Mouse (Mus musculus): ENCODE data around the gene Cog7.

Cog7 gene

DNA sequence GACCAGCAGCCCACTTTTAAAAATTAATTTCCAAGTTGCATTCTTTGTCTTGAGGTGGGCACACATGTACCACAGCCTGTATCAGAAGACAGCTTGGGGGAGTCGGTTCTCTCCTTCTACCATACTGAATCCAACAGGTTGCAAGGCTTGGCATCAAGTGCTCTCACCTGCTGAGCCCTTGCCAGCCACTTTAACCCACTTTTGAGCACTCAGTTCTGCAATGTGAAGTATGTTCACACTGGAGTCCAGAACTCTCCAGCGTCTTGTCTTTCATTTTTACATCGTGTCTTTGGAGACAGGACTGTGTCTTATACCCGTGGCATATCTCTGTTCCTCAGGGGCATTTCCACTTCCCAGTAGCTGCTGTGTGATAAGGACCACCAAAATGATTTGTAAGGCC lies 101.3 kb downstream of the Cog7 start:
- DNase-seq: no peak

DNA sequence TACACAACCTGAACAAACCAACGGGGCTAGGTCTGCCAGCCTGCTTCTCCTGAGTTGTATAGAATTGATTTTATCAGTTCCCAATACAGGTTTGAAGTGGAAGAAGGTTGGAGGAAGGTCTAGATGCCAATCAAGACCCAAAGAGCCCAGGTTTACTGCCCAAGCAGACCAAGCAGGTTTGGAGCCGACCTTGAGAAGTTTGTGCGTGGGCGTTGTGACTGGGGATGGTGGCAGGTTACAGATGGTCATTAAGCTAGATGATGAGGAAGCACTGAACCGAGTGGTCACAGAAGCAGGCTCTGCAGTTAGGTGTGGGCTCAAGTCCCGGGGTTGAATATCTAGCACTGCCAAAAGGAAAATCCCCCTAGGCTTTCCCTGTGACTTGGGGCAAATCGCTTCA lies 106.7 kb downstream of the Cog7 start:
- no peak for DNase-seq

DNA sequence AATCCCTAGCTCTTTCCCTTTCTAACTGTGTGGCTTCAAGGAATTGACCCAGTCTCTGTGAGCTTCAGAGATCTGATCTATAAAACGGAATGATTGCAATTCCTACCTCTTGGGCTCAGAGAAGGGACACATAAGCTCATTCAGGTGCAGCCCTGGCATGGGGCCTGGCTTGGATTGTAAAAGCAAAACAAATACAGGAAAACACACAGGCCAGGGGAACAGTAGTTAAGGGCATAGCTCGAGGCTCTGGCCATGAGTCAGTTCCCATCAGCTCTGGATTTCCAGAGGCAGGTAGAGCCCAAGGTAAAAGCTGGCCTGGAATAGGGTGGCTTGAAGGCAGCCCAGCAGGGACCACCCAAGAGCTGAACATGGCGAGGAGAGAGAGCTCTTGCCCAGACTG lies 107.5 kb downstream of the Cog7 start:
- no peak for DNase-seq

DNA sequence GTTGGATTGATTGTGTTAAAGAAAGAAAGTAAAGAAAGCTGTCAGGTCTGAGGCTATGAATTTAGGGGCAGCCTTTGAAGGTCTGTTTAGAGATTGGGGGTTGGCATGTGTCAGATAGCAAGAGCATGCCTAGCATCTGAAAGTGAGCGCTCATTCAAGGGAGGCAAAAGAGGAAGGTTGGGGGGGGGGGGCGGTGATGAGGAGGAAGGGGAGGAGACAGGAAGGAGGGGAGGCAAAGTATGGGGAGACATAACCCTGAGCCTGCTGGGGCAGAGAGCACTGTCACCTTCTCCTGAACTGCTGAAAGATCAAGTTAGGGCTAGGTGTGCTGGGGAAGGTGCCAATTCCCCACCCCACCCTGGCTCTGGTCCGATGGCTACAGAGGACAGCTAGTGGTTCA lies 109.9 kb downstream of the Cog7 start:
- no peak for DNase-seq

DNA sequence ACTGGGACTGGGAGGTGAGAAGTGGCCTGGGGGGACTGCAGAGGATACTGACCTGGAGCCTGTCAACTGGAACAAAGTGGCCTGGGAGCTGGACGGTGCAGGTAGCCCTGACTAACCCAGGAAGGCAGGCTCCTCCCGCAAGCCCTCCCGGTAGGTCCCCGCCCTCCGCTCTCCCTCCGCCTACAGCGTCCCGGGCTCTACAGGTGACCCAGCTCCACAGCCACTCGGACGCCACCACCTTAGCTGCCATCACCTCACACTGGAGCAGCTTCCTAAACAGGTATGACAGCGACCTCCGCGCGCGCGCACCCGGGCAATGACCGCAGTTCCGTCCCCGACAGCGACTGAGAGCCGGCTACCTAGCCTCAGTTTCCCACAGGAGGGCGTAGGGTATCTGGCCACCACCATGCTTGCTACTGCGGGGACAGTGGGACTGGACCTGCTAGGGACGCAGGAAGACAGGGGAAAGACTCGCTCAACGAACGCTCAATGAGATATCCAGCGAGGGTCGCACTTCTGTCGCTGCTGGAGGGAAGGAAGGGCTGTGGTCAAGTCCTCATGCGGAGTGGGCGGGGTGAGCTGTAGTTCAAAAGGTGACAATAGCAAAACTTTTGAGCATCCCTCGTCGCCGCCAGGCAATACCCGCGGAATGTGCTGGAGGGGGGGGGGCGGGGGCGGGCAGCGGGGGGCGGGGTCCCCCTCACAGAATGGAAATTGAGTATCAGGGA lies 116.5 kb downstream of the Cog7 start, which contains the start of gene Scnn1b:
Gene Scnn1b (plus strand): TSS at position 181 of the 728 bp plus-strand sequence.
- DNase-seq: no peak

DNA sequence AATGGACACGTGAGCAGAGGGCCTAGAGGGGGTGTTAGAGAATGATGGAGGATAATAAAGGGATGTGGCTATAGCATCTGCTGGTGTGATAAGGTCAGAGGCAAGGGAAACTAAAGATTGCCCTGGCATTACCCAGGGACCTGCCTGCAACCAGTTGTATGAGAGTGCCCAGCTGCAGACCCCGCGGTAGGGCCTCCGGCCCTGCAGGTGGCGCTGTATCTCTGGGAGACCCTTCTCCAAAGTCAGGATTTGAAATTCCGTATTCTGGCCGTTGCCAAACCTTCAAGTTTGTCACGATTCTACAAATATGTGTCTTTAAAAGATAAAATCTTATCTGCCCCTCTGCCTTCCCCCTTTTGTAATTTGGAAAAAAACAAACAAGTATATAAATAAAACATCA lies 122.6 kb downstream of the Cog7 start:
- no peak for DNase-seq

DNA sequence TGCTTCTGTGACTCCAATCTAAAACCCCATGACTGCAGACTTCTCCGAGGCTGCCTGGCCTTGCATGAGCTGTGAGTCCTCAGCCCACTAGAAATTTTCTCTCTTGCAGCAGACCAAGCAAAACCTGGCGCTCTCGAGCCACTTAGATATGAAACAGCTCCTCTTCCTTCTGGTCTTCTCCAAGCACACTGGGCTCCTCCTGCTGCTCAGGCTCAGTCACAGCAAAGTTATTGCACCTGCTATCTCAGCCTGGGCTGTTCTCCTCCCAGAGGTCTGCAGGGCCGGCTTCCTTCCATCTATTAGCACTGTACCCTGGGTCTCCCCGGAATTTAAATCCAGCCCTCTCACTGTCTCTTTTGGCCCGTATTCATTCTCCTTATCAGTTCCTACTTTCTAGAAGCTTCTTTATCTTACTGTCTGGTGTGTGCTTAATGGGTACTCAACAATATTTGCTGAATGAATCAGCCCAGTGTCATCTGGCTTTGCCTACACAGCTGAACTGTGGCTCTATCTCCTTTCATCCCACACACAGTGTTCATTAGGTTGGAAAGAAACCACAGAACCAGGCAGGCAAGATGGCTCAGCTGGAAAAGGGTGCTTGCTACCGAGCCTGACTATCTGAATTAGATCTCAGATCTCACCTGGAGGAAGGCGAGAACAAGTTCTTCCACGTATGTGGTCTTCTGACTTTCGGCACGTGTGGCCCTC lies 124.2 kb downstream of the Cog7 start:
- no peak for DNase-seq

DNA sequence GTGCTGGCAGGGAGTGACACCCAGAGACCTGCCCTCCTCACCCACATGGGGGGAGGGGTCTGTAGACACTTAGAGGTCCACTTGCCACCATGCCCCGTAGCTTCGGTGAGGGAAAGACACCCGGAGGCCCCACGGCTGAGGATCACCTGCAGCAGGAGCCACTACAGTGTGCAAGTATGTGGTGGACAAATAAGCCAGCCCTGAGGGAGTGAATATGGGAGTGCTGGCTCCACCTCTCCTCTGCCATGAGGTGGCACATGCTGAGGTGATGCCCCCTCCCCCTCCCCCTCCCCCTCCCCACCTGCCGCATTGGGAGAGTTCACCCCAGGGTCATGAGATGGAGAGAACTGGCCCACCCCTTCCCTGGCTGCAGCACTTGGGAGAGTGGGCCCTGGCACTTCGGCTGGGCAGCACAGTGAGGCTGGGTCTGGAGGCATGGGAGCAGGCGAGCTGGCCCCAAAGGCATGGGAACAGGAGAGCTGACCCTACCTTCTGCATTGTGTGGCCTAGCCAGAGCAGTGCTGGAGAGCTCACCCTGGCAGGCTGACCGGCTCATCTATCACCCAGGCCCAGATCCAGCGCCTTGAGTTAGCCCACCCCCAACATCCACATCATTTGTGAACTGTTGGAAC lies 132.9 kb downstream of the Cog7 start:
- DNase-seq: no peak

DNA sequence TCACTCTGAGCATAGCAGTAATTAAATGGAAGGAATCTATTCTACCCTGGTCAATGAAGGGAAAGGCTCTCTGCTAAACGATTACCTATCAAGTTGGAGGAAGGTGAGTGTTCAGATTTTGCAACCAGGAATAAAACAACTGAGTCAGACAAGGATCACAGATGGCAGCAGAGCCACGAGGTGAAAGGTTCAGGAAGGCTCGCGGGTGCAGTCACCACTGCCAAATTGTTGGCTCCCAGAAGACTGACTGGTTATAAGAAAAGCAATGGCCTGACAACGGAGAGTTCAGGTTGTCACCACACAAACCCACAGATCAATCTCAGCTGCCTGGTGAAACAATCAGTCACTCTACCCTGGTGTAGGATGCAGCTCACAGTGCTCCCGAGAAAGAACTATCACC lies 135.5 kb downstream of the Cog7 start:
- DNase-seq: no peak

DNA sequence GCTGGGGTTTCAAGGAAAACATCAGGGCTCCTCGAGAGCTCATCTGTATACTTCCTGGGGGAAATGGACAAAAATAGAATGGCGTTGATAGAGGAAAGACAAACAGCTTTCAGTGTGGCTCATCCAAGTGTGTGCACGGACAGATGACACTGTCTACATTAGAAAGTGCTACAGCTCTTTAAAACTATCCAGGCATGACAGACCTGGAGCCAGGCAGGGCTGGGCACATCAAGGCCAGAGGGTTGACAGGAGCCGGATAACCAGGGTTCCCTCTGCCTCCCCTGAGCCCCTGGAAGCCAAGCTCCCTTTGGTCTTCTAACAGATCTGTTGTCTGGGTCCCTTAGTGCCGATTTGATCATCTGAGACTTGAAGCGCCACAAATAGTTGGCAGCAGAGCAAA lies 139.3 kb downstream of the Cog7 start:
- DNase-seq: no peak

DNA sequence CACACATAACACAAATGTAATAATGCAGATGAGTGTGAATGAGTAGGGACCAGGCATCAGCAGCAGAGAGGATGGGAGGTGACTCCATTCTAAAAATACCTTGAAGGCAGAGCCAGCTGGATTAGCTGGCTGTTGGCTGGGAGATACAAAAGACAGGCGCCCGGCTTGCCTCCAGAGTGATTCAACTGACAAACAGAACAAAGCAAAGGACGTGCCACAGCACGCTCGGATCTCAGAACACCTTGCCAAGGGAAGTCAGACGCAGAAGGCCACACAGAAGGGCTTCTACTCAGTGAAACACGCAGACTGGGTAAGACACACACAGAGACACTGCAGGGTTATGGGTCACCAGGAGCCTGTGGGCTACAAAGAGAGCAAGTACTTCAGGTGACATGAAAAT lies 140.7 kb downstream of the Cog7 start:
- no peak for DNase-seq

DNA sequence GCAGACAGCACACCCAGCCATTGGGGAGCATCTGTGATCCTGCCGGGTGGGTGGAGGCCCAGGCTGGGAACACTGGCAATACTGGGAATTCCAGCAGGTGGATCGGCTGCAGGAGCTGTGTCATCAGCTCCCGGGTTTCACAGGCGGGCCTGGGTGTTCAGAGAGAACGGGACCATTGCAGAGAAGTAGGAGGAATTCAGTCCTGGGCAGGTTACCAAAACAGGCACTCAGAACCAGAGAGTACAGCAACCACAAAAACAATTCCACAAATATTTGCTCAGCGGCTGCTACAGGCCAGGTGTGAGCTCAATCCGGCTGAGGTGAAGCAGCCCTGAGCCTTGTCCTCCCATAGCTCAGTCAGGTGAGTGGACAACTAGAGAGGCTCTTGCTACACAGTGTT lies 144.7 kb downstream of the Cog7 start:
- DNase-seq: no peak

DNA sequence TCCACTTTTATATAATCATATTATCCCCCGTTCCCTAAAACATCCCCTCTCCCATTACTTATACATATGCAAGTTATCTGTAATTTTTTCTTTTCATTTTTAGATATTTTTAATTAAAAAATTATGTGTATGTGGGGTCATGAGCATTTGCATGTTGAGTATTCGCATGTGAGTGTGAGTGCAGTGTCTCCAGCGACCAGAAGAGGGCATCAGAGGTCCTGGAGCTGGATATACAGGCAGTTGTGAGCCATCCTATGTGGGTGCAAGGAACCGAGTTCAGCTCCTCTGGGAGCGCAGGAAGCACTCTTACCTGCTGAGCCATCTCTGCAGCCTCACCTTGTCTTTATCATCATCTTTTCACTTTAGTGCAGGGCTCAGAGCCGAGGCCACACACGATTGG lies 146.1 kb downstream of the Cog7 start:
- DNase-seq: no peak
